Comparison of ENCODE assay signal across 8 mouse cellular contexts in genomic region chr1:127868300-127869261, GRCm38 (mm10). TPM values are rescaled to one million over a fixed set of nuclear protein-coding genes. Genes with fewer than 3 reads are reported as not detected.
DNase-seq lines count a peak whose midpoint lies in the region; ATAC-seq lines count a peak whose summit lies in the region.

Gene Rab3gap1 (plus strand): TSS chr1:127868773.

- H3K9ac ChIP-seq in forebrain, embryonic 11.5 days (ENCODE audit: low read length), result peak within 1 kb of the TSS; percentile 68
- peak within 1 kb of the TSS; percentile 80 for H3K9ac ChIP-seq in heart, embryonic 16.5 days (ENCODE audit: low read length)
- H3K9ac ChIP-seq in liver, embryonic 15.5 days, result peak within 1 kb of the TSS; percentile 80
- peak within 1 kb of the TSS; percentile 64 for H3K9ac ChIP-seq in neural tube, embryonic 12.5 days

- H3K27ac ChIP-seq in forebrain, embryonic 11.5 days (ENCODE audit: low read depth, low read length), result no peak within 1 kb of the TSS
- H3K27ac ChIP-seq in heart, embryonic 16.5 days (ENCODE audit: low read length), result peak within 1 kb of the TSS; percentile 84
- peak within 1 kb of the TSS; percentile 86 for H3K27ac ChIP-seq in liver, embryonic 15.5 days (replicated peaks)
- no peak within 1 kb of the TSS; the same call in 1 of the 2 replicates for H3K27ac ChIP-seq in neural tube, embryonic 12.5 days

- H3K36me3 ChIP-seq in forebrain, embryonic 11.5 days (ENCODE audit: control insufficient read depth, insufficient read depth, low read length), result no peaks in the 10 kb centered on the region
- H3K36me3 ChIP-seq in heart, embryonic 16.5 days (ENCODE audit: control insufficient read depth, insufficient read depth), result peaks cover 2% of the 10 kb centered on the region; the same call in 1 of the 2 replicates
- H3K36me3 ChIP-seq in liver, embryonic 15.5 days (replicated peaks), result peaks cover 5% of the 10 kb centered on the region; the same call in 1 of the 2 replicates
- H3K36me3 ChIP-seq in neural tube, embryonic 12.5 days, result peaks cover 5% of the 10 kb centered on the region

- H3K4me1 ChIP-seq in forebrain, embryonic 11.5 days (replicated peaks; ENCODE audit: control insufficient read depth, insufficient read depth, low read length), result 0 out of 2 replicates have a peak, but pooled peaks cover 2% of the 10 kb centered on the region
- peaks cover 6% of the 10 kb centered on the region for H3K4me1 ChIP-seq in heart, embryonic 16.5 days (ENCODE audit: control insufficient read depth, insufficient read depth, low read length)
- peaks cover 16% of the 10 kb centered on the region for H3K4me1 ChIP-seq in liver, embryonic 15.5 days (replicated peaks)
- H3K4me1 ChIP-seq in neural tube, embryonic 12.5 days, result peaks cover 4% of the 10 kb centered on the region; the same call in 1 of the 2 replicates

- H3K4me3 ChIP-seq in forebrain, embryonic 11.5 days (ENCODE audit: low read depth, low read length), result peak within 1 kb of the TSS; percentile 63
- H3K4me3 ChIP-seq in heart, embryonic 16.5 days (ENCODE audit: low read length), result peak within 1 kb of the TSS; percentile 71
- peak within 1 kb of the TSS; percentile 93 for H3K4me3 ChIP-seq in liver, embryonic 15.5 days (replicated peaks)
- H3K4me3 ChIP-seq in neural tube, embryonic 12.5 days, result peak within 1 kb of the TSS; percentile 74

- peak; percentile 87 to 92 for DNase-seq in CD8-positive naive resting alpha-beta T cell, adult 2 months (ENCODE audit: low read depth in 2 of 2, low spot score in 2 of 2)
- peak; percentile 87 for DNase-seq in c-Kit-positive CD71-negative TER-119-negative erythroid progenitor cells, embryonic 14.5 days (ENCODE audit: low read depth)
- peak; percentile 93 for DNase-seq in forebrain, embryonic 11.5 days (ENCODE audit: low spot score)
- peak; percentile 91 to 95 for DNase-seq in kidney, postnatal 36 days
- peak; percentile 81 for DNase-seq in telencephalon, adult 2 months (ENCODE audit: low read depth, low spot score)

- ATAC-seq in forebrain, embryonic 11.5 days (replicated peaks; ENCODE audit: low FRiP score), result peak; percentile 99
- peak; percentile 96 for ATAC-seq in heart, embryonic 16.5 days (replicated peaks; ENCODE audit: extremely low read depth, insufficient read depth, low FRiP score)
- peak; percentile 97 for ATAC-seq in liver, embryonic 15.5 days (ENCODE audit: insufficient read depth)
- ATAC-seq in neural tube, embryonic 12.5 days (ENCODE audit: low FRiP score, low read depth), result peak; percentile 98

- H3K4me2 ChIP-seq in forebrain, embryonic 11.5 days (ENCODE audit: low read depth, low read length, severe bottlenecking), result peak within 1 kb of the TSS; percentile 56
- peak within 1 kb of the TSS; percentile 78 for H3K4me2 ChIP-seq in heart, embryonic 16.5 days (ENCODE audit: low read depth, low read length)
- H3K4me2 ChIP-seq in liver, embryonic 15.5 days, result peak within 1 kb of the TSS; percentile 66
- H3K4me2 ChIP-seq in neural tube, embryonic 12.5 days (replicated peaks), result peak within 1 kb of the TSS; percentile 58

- 11% methylated on average over 47 of the region's 47 CpGs for WGBS in forebrain, embryonic 11.5 days
- 11% methylated on average over 47 of the region's 47 CpGs for WGBS in heart, embryonic 16.5 days
- 10% methylated on average over 47 of the region's 47 CpGs for WGBS in liver, embryonic 15.5 days (ENCODE audit: insufficient replicate concordance)
- WGBS in neural tube, embryonic 12.5 days, result 11% methylated on average over 47 of the region's 47 CpGs

- H3K27me3 ChIP-seq in forebrain, embryonic 11.5 days (ENCODE audit: control insufficient read depth, insufficient read depth, low read length), result no peaks in the 10 kb centered on the region
- no peaks in the 10 kb centered on the region for H3K27me3 ChIP-seq in heart, embryonic 16.5 days (ENCODE audit: control insufficient read depth, insufficient read depth, low read length)
- H3K27me3 ChIP-seq in liver, embryonic 15.5 days, result no peaks in the 10 kb centered on the region
- H3K27me3 ChIP-seq in neural tube, embryonic 12.5 days (replicated peaks), result no peaks in the 10 kb centered on the region

- no peaks in the 10 kb centered on the region for H3K9me3 ChIP-seq in forebrain, embryonic 11.5 days (ENCODE audit: control insufficient read depth, low read length)
- no peaks in the 10 kb centered on the region for H3K9me3 ChIP-seq in heart, embryonic 16.5 days (replicated peaks; ENCODE audit: control insufficient read depth, low read length)
- no peaks in the 10 kb centered on the region for H3K9me3 ChIP-seq in liver, embryonic 15.5 days (replicated peaks)
- no peaks in the 10 kb centered on the region for H3K9me3 ChIP-seq in neural tube, embryonic 12.5 days

RNA-seq across cellular contexts. Expression of gene Rab3gap1, which starts in this region (rescaled TPM):
- polyA plus RNA-seq in forebrain, embryonic 11.5 days (2014; fragmentation: Nextera tagmentation; extraction: Ambion mirVana), result 15.4 and 17.7 TPM in 2 replicates
- polyA plus RNA-seq in heart, embryonic 16.5 days (2015; fragmentation: Nextera tagmentation; extraction: Ambion mirVana), result 25.7 and 28.5 TPM in 2 replicates
- polyA plus RNA-seq in liver, embryonic 15.5 days (2015; fragmentation: Nextera tagmentation; extraction: Ambion mirVana), result 8.2 and 9.1 TPM in 2 replicates
- polyA plus RNA-seq in neural tube, embryonic 12.5 days (2016; fragmentation: Nextera tagmentation; extraction: Ambion mirVana), result 18.5 and 20.2 TPM in 2 replicates

Comparison
In these comparisons a context has a peak if more than half of its experiments do, and no peak if none do; other contexts are left out.
1. H3K27ac ChIP-seq: peak in heart, embryonic 16.5 days (single experiment) and liver, embryonic 15.5 days (single experiment); none in forebrain, embryonic 11.5 days (single experiment) and neural tube, embryonic 12.5 days (single experiment).
2. Peak in every context shown above with its lines, with median percentiles within 50 percentile points of each other: DNase-seq, ATAC-seq, H3K4me2 ChIP-seq, H3K4me3 ChIP-seq and H3K9ac ChIP-seq.